Mouse (Mus musculus) T-helper 1 cell (primary cell): Measurements from ENCODE around the gene Olfr846.

ENCODE experiments used
- in situ Hi-C: fragments of 300-600 bp; cut with MboI, MseI; formaldehyde crosslinking; loops from one replicate; pipeline ENCODE4 v1.15.1; 2025; ENCODE audit warnings: high pct_unique_total_duplicates

The Olfr846 gene

GRCm38 (mm10) chr9:19363905-19364304 lies at the start of gene Olfr846:
TSS of gene Olfr846 (minus strand) at chr9:19364005.
- in situ Hi-C loops: no loop called here

DNA sequence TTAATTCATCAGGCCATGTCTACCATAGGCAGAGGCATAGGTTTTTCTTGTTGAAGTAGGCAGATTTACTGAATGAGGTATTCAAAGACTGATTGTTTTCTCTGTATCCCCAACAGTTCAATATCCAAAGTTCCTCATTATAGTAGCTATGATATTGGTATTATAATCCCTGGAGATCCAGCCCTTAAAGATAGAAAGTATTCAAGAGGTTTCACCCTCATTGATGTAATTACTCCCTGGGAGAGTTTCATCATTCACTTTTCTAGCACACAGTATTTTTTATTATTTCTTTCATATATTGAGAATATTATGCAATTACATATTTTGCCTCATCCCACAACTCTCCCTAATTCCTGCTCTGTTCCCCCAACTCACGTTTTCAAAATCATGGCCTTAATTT lies 14.8 kb upstream of the Olfr846 start, which contains the start of gene Olfr847:
TSS of gene Olfr847 (minus strand) at position 101 of the 400 bp plus-strand sequence.
- in situ Hi-C loops: no loop called here

DNA sequence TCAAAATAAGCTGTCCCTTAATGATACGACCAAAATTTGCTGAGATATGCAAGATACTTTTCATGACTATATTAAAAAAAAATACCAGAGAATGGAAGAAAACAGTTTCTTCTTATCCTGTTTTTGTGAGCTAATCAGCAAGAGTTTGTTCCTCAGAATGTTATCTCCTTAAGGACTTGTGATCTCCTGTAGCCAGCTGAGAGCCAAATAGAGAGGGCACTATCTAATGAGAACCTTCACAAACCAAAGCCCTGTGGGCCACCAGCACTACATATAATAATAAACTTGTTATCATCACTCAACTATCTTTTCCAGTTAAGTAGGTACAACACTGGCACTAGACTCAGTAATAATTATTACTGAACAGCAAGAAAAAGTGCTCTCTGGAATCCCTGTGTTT lies 27.6 kb downstream of the Olfr846 start, which contains the start of gene Olfr845:
TSS of gene Olfr845 (plus strand) at position 301 of the 400 bp plus-strand sequence.
- in situ Hi-C loops: no loop called here

DNA sequence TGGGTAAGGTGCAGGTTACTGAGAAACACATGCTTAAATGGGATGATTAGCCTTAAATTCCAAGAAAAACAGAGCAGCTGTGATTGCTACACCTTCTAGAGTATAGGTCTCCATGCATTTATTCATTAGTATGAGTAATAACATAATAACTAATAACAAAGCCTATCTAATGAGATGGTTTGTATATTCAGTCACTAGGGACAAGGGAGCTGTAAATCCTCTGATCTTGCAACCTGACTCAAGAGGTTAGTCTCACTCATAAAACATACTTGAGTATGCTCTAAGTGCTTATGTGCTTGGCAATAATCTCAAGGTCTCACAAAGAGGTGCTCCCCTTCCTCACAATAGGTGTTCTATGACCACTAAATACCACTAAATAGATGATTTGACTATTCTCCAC lies 47.8 kb downstream of the Olfr846 start, which contains the start of gene Olfr844:
TSS of gene Olfr844 (plus strand) at position 301 of the 400 bp plus-strand sequence.
- in situ Hi-C loops: no loop called here
